Mouse (Mus musculus): Measurements from ENCODE around the gene Frmd4a. TPM values are rescaled to one million over a fixed set of nuclear protein-coding genes. Genes with fewer than 3 reads are reported as not detected.

The Frmd4a gene
- polyA plus RNA-seq, 1 experiment: 46.5 TPM

DNA sequence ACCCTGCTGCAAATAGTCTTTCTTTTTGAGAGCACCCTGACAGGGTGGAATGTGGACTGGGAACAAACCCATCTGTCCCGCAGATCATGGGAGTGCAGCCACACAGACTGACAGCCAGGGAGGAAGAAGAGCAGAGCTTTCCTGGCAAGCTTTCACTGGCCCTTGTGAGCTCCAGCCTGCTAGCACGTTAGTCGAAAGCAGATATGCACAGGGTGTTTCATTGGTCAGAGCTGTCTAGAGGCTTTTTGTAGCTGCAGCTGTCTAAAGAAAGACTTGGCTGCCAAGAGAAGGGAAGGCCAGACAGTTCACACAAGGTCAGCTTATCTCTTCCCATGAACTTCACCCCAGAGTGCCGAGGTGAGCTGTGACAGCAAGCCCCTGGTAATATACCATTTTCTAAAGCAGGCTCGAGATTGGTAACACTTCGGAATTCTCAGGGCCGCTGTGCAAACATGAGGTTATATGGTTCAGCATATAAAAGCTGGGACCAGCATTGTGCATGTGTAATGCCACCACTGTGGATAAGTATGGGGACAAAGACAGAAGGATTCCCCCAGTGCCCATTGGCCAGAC lies 500.1 kb downstream of the Frmd4a start:
- TF ChIP-seq CTCF (IDR thresholded peaks at IDR 0.05; ENCODE audit: insufficient read depth, low read length) (no peak), POLR2A (IDR thresholded peaks at IDR 0.05; ENCODE audit: borderline replicate concordance, extremely low read depth, low read depth, low read length) (no peak)
- peaks cover 4% of the 10 kb centered on the region; the same call in 1 of the 2 replicates for H3K4me1 ChIP-seq (ENCODE audit: control insufficient read depth, insufficient read depth, low read length)
- DNase-seq: no peak
- 22% methylated on average over 7 of the region's 7 CpGs for WGBS
- no peak overlapping the region for H3K4me3 ChIP-seq (replicated peaks; ENCODE audit: extremely low read depth, low read depth, low read length)

GRCm38 (mm10) chr2:4518549-4518948 lies 501.0 kb downstream of the Frmd4a start:
- DNase-seq: no peak

GRCm38 (mm10) chr2:4522769-4523487 lies 505.4 kb downstream of the Frmd4a start:
- TF ChIP-seq CTCF (IDR thresholded peaks at IDR 0.05; ENCODE audit: insufficient read depth, low read length) (no peak), POLR2A (IDR thresholded peaks at IDR 0.05; ENCODE audit: borderline replicate concordance, extremely low read depth, low read depth, low read length) (no peak)
- 92% methylated on average over 1 of the region's 1 CpGs for WGBS
- no peak for DNase-seq
- H3K4me1 ChIP-seq (ENCODE audit: control insufficient read depth, insufficient read depth, low read length): no peaks in the 10 kb centered on the region
- H3K4me3 ChIP-seq (replicated peaks; ENCODE audit: extremely low read depth, low read depth, low read length): no peak overlapping the region

More at GRCm38 (mm10) chr2:4518549-4518948, 501.0 kb downstream of the Frmd4a start:
- no peak overlapping the region for H3K4me3 ChIP-seq (replicated peaks; ENCODE audit: extremely low read depth, low read depth, low read length)
- TF ChIP-seq POLR2A (IDR thresholded peaks at IDR 0.05; ENCODE audit: borderline replicate concordance, extremely low read depth, low read depth, low read length) (no peak), CTCF (IDR thresholded peaks at IDR 0.05; ENCODE audit: insufficient read depth, low read length) (no peak)
- H3K4me1 ChIP-seq (ENCODE audit: control insufficient read depth, insufficient read depth, low read length): peaks cover 4% of the 10 kb centered on the region; the same call in 1 of the 2 replicates

DNA sequence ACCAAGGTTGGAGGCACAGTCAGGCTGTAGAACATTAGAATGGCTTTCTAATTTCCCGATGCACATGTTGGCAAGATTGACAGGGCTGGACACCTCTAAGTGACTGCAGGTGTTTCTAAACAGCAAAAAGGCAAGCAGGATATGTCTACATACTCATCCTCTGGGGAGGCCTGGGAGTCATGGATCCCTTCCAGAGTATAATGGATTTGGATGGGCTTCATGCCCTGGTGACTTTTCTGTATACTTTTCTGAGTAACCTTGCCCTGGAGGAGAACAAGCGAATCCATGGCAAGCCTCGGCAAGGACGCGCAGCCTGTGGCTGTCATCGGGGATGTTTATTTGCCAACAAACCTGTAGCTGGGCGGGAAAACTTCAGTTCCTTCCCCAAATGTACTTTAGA lies 509.6 kb downstream of the Frmd4a start:
- 90% methylated on average over 7 of the region's 7 CpGs for WGBS
- no peak for TF ChIP-seq POLR2A (IDR thresholded peaks at IDR 0.05; ENCODE audit: borderline replicate concordance, extremely low read depth, low read depth, low read length)
- no peak for TF ChIP-seq CTCF (IDR thresholded peaks at IDR 0.05; ENCODE audit: insufficient read depth, low read length)
- no peak for DNase-seq

GRCm38 (mm10) chr2:4529254-4529729 lies 511.8 kb downstream of the Frmd4a start:
- H3K4me1 ChIP-seq (ENCODE audit: control insufficient read depth, insufficient read depth, low read length): no peaks in the 10 kb centered on the region
- 78% methylated on average over 9 of the region's 9 CpGs for WGBS
- H3K4me3 ChIP-seq (replicated peaks; ENCODE audit: extremely low read depth, low read depth, low read length): no peak overlapping the region
- TF ChIP-seq POLR2A (IDR thresholded peaks at IDR 0.05; ENCODE audit: borderline replicate concordance, extremely low read depth, low read depth, low read length) (no peak), CTCF (IDR thresholded peaks at IDR 0.05; ENCODE audit: insufficient read depth, low read length) (no peak)
- no peak for DNase-seq

More for the DNA sequence above, 509.6 kb downstream of the Frmd4a start:
- H3K4me3 ChIP-seq (replicated peaks; ENCODE audit: extremely low read depth, low read depth, low read length): no peak overlapping the region
- H3K4me1 ChIP-seq (ENCODE audit: control insufficient read depth, insufficient read depth, low read length): no peaks in the 10 kb centered on the region

- H3K4me1 ChIP-seq (ENCODE audit: control insufficient read depth, insufficient read depth, low read length): no peaks in the 10 kb centered on the region
- WGBS: 85% methylated on average over 11 of the region's 11 CpGs
- no peak for DNase-seq
- TF ChIP-seq CTCF (IDR thresholded peaks at IDR 0.05; ENCODE audit: insufficient read depth, low read length) (no peak), POLR2A (IDR thresholded peaks at IDR 0.05; ENCODE audit: borderline replicate concordance, extremely low read depth, low read depth, low read length) (no peak)
- no peak overlapping the region for H3K4me3 ChIP-seq (replicated peaks; ENCODE audit: extremely low read depth, low read depth, low read length)
Measured at GRCm38 (mm10) chr2:4531533-4532197, 514.1 kb downstream of the Frmd4a start.

DNA sequence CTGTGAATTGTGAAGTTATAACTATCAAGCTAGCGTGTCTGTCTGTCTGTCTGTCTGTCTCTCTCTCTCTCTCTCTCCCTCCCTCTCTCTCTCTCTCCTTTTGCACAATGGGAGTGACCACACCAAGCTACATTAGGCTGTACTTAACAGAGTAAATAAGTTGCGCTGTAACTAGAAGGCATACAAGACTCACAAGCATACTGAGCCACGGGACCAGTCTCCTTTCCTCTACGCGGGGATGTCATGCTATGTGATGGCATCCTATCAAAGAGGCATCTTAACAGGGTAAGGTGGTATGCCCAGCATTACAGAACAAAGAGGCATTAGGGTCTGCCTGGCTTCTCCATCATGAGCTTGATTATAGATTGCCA lies 514.7 kb downstream of the Frmd4a start:
- DNase-seq: no peak
- TF ChIP-seq CTCF (IDR thresholded peaks at IDR 0.05; ENCODE audit: insufficient read depth, low read length) (no peak), POLR2A (IDR thresholded peaks at IDR 0.05; ENCODE audit: borderline replicate concordance, extremely low read depth, low read depth, low read length) (no peak)
- WGBS: 92% methylated on average over 5 of the region's 5 CpGs
- no peak overlapping the region for H3K4me3 ChIP-seq (replicated peaks; ENCODE audit: extremely low read depth, low read depth, low read length)
- H3K4me1 ChIP-seq (ENCODE audit: control insufficient read depth, insufficient read depth, low read length): no peaks in the 10 kb centered on the region

- no peak for TF ChIP-seq CTCF (IDR thresholded peaks at IDR 0.05; ENCODE audit: insufficient read depth, low read length)
- no peak for TF ChIP-seq POLR2A (IDR thresholded peaks at IDR 0.05; ENCODE audit: borderline replicate concordance, extremely low read depth, low read depth, low read length)
- H3K4me3 ChIP-seq (replicated peaks; ENCODE audit: extremely low read depth, low read depth, low read length): no peak overlapping the region
- DNase-seq: no peak
- WGBS: 95% methylated on average over 6 of the region's 6 CpGs
- no peaks in the 10 kb centered on the region for H3K4me1 ChIP-seq (ENCODE audit: control insufficient read depth, insufficient read depth, low read length)
Measured at GRCm38 (mm10) chr2:4532945-4533344, 515.4 kb downstream of the Frmd4a start.

DNA sequence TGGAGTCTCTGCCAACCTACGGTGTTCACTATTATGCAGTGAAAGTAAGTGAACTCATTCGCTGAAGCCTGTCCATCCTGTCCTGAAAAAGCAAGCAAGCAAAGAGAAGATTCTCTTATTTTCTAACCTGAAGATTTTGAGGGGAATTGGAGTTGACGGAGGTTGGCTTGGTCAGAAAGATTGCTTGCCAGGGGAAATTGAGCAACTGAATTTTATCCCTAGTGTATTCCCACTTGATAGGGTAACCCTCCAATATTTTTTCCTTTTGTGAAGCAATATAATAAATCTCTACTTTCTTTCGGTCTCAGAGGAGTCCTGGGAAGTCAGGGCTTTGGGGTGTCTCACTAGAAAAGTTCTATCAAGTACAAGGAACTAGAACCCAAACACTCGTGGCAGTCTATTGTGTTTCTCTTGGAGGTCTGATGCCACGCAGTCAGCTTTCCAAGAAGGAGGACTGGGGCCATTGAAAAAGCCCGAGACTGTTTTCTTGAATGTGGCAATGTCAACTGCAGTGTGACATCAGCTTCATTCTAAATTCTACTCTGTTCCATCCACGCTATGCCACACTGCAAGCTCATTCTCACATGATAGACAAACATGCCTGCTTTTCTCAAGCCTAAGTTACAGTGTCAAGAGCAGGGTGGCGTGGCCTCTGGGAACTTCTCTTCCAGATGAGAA lies 517.8 kb downstream of the Frmd4a start:
- H3K4me1 ChIP-seq (ENCODE audit: control insufficient read depth, insufficient read depth, low read length): no peaks in the 10 kb centered on the region
- DNase-seq: no peak
- H3K4me3 ChIP-seq (replicated peaks; ENCODE audit: extremely low read depth, low read depth, low read length): no peak overlapping the region
- TF ChIP-seq CTCF (IDR thresholded peaks at IDR 0.05; ENCODE audit: insufficient read depth, low read length) (no peak), POLR2A (IDR thresholded peaks at IDR 0.05; ENCODE audit: borderline replicate concordance, extremely low read depth, low read depth, low read length) (no peak)
- WGBS: 79% methylated on average over 9 of the region's 9 CpGs
